In genomic region chr17:65608743-65609142, GRCm38 (mm10) we compare ENCODE assay signal across 21 mouse cellular contexts. TPM values are rescaled to one million over a fixed set of nuclear protein-coding genes. Genes with fewer than 3 reads are reported as not detected.
A peak's percentile ranks its signal among the peaks of the same experiment; 100 is the strongest.
DNase-seq lines count a peak whose midpoint lies in the region; ATAC-seq and TF ChIP-seq lines count a peak whose summit lies in the region.
"Had no signal": no experiment of that assay in that cellular context is flagged by ENCODE, and none has a peak within 500 bp of the region (broad histone marks: within the 10 kb centered on the region; RNA-seq: fewer than 3 reads in every experiment).

No protein-coding gene starts in this region.

- H3K27ac ChIP-seq in heart, postnatal 0 days (ENCODE audit: low read depth) = no peak overlapping the region
- H3K27ac ChIP-seq in liver, embryonic 16.5 days (ENCODE audit: low read length) = no peak overlapping the region
- H3K27ac ChIP-seq in stomach, postnatal 0 days (replicated peaks) = peak overlapping the region; percentile 40
- H3K27ac ChIP-seq: forebrain, embryonic 10.5 days; hindbrain, embryonic 15.5 days; kidney, postnatal 0 days had no signal

- no peaks in the 10 kb centered on the region for H3K9me3 ChIP-seq in heart, postnatal 0 days (replicated peaks; ENCODE audit: control insufficient read depth, low read length)
- H3K9me3 ChIP-seq in liver, embryonic 16.5 days (replicated peaks; ENCODE audit: control insufficient read depth, low read length) = no peaks in the 10 kb centered on the region
- no peaks in the 10 kb centered on the region for H3K9me3 ChIP-seq in stomach, postnatal 0 days (ENCODE audit: control insufficient read depth, low read length)
- H3K9me3 ChIP-seq: forebrain, embryonic 10.5 days; hindbrain, embryonic 15.5 days; midbrain, embryonic 13.5 days had no signal

- peaks cover 62% of the 10 kb centered on the region for H3K4me1 ChIP-seq in heart, postnatal 0 days (ENCODE audit: control insufficient read depth, insufficient read depth)
- peaks cover 70% of the 10 kb centered on the region for H3K4me1 ChIP-seq in liver, embryonic 16.5 days (ENCODE audit: control insufficient read depth, low read depth, low read length)
- peaks cover 15% of the 10 kb centered on the region for H3K4me1 ChIP-seq in stomach, postnatal 0 days (replicated peaks; ENCODE audit: control insufficient read depth, insufficient read depth)

- H3K4me3 ChIP-seq in heart, postnatal 0 days (ENCODE audit: low read depth, low read length) = no peak overlapping the region
- no peak overlapping the region for H3K4me3 ChIP-seq in liver, embryonic 16.5 days (ENCODE audit: low read depth, low read length)
- no peak overlapping the region for H3K4me3 ChIP-seq in stomach, postnatal 0 days (ENCODE audit: low read depth, low read length)
- H3K4me3 ChIP-seq: forebrain, embryonic 10.5 days; hindbrain, embryonic 15.5 days; midbrain, embryonic 13.5 days had no signal

- H3K9ac ChIP-seq in heart, postnatal 0 days (replicated peaks; ENCODE audit: low read depth, low read length) = no peak overlapping the region
- H3K9ac ChIP-seq in liver, embryonic 16.5 days (ENCODE audit: low read depth, low read length) = no peak overlapping the region
- H3K9ac ChIP-seq in stomach, postnatal 0 days (ENCODE audit: low read length) = no peak overlapping the region
- H3K9ac ChIP-seq: hindbrain, embryonic 15.5 days; midbrain, embryonic 13.5 days had no signal

- ATAC-seq in heart, postnatal 0 days (ENCODE audit: insufficient read depth, low read depth) = no peak
- peak; percentile 43 for ATAC-seq in common myeloid progenitor, adult 5-6 weeks (replicated peaks; ENCODE audit: low read depth, poor library complexity, severe bottlenecking)
- no peak for ATAC-seq in liver, embryonic 16.5 days (ENCODE audit: low read depth)
- no peak for ATAC-seq in stomach, postnatal 0 days (ENCODE audit: low FRiP score, low TSS enrichment)
- ATAC-seq: intestine, postnatal 0 days; midbrain, embryonic 13.5 days had no signal

- no peak for DNase-seq in heart, postnatal 0 days (ENCODE audit: low spot score)
- DNase-seq in heart, adult 9 months (ENCODE audit: low spot score in 2 of 2) = no peak
- no peak for DNase-seq in stomach, postnatal 0 days (ENCODE audit: low spot score)
- no peak for DNase-seq in cerebellum, adult 11-12 months
- DNase-seq in gastrocnemius, postnatal 25 days = no peak
- DNase-seq: cerebellum, adult 8-10 months; heart, adult 11 months; layer of hippocampus, adult 9-11 months; lung, postnatal 14 days; right cerebral cortex, adult 18-20 months; thymus, adult 2 months had no signal

- no peak for TF ChIP-seq CTCF in heart, postnatal 0 days (IDR thresholded peaks at IDR 0.05; ENCODE audit: low read depth)
- TF ChIP-seq CTCF in stomach, postnatal 0 days (IDR thresholded peaks at IDR 0.05; ENCODE audit: low read depth) = no peak

- H3K27me3 ChIP-seq in heart, postnatal 0 days (ENCODE audit: control insufficient read depth, insufficient read depth, low read length) = no peaks in the 10 kb centered on the region
- H3K27me3 ChIP-seq in liver, embryonic 16.5 days (ENCODE audit: control insufficient read depth, insufficient read depth, low read depth, low read length) = no peaks in the 10 kb centered on the region
- no peaks in the 10 kb centered on the region for H3K27me3 ChIP-seq in stomach, postnatal 0 days (ENCODE audit: control insufficient read depth, insufficient read depth, low read length)
- H3K27me3 ChIP-seq: CH12.LX; hindbrain, embryonic 15.5 days; midbrain, embryonic 13.5 days had no signal

- H3K4me2 ChIP-seq in heart, postnatal 0 days (ENCODE audit: low read depth, low read length) = 0 out of 2 replicates have a peak overlapping the region, but pooled peaks have one; percentile 22
- H3K4me2 ChIP-seq in liver, embryonic 16.5 days (ENCODE audit: low read depth, low read length) = peak overlapping the region; percentile 15; the same call in 1 of the 2 replicates
- H3K4me2 ChIP-seq in stomach, postnatal 0 days (replicated peaks; ENCODE audit: low read depth) = no peak overlapping the region
- H3K4me2 ChIP-seq: hindbrain, embryonic 15.5 days; midbrain, embryonic 13.5 days had no signal

- no peaks in the 10 kb centered on the region for H3K36me3 ChIP-seq in heart, postnatal 0 days (replicated peaks; ENCODE audit: control insufficient read depth, insufficient read depth, low read length)
- H3K36me3 ChIP-seq in liver, embryonic 16.5 days (ENCODE audit: control insufficient read depth, insufficient read depth) = no peaks in the 10 kb centered on the region
- no peaks in the 10 kb centered on the region for H3K36me3 ChIP-seq in stomach, postnatal 0 days (ENCODE audit: control insufficient read depth, insufficient read depth, low read length)
- H3K36me3 ChIP-seq: hindbrain, embryonic 15.5 days; midbrain, embryonic 13.5 days had no signal

- 26% methylated on average over 5 of the region's 5 CpGs for WGBS in heart, postnatal 0 days
- 21% methylated on average over 5 of the region's 5 CpGs for WGBS in liver, embryonic 16.5 days (ENCODE audit: insufficient replicate concordance)
- WGBS in stomach, postnatal 0 days = 54% methylated on average over 5 of the region's 5 CpGs

- TF ChIP-seq EP300 in heart, postnatal 0 days (IDR thresholded peaks at IDR 0.05; ENCODE audit: low read depth) = no peak
- no peak for TF ChIP-seq EP300 in stomach, postnatal 0 days (optimal IDR thresholded peaks at IDR 0.05)

RNA-seq across cellular contexts. Expression of gene Vapa, which starts 4.6 kb away (rescaled TPM):
- total RNA-seq in heart, postnatal 0 days (2014; rRNA removed; ENCODE audit: low replicate concordance) = 49.8 and 79.9 TPM in 2 replicates
- polyA plus RNA-seq in heart, postnatal 0 days (2015; fragmentation: Nextera tagmentation; extraction: Ambion mirVana) = 139 and 144 TPM in 2 replicates
- total RNA-seq in common myeloid progenitor, adult 5-6 weeks (2017) = 57.9 and 68.4 TPM in 2 replicates
- 55.8 and 57.0 TPM in 2 replicates for polyA plus RNA-seq in liver, embryonic 16.5 days (2015; fragmentation: Nextera tagmentation; extraction: Ambion mirVana)
- polyA plus RNA-seq in stomach, postnatal 0 days (2015; fragmentation: Nextera tagmentation; extraction: Ambion mirVana) = 203 and 210 TPM in 2 replicates
- total RNA-seq in gastrocnemius, postnatal 25 days (2021) = 100 to 1,000 TPM; 121 to 125 TPM

RNA-seq across cellular contexts. Expression of gene Txndc2, which starts 33.2 kb away (rescaled TPM):
- not detected in 2 replicates for total RNA-seq in heart, postnatal 0 days (2014; rRNA removed; ENCODE audit: low replicate concordance)
- polyA plus RNA-seq in heart, postnatal 0 days (2015; fragmentation: Nextera tagmentation; extraction: Ambion mirVana) = 0.16 and 0.18 TPM in 2 replicates
- total RNA-seq in common myeloid progenitor, adult 5-6 weeks (2017) = not detected in 2 replicates
- polyA plus RNA-seq in liver, embryonic 16.5 days (2015; fragmentation: Nextera tagmentation; extraction: Ambion mirVana) = not detected in 2 replicates
- not detected in 2 replicates for polyA plus RNA-seq in stomach, postnatal 0 days (2015; fragmentation: Nextera tagmentation; extraction: Ambion mirVana)
- not detected for total RNA-seq in gastrocnemius, postnatal 25 days (2021)
- total RNA-seq: CH12.LX had no signal
- polyA plus RNA-seq: embryonic facial prominence, embryonic 14.5 days; forebrain, embryonic 10.5 days; intestine, postnatal 0 days; kidney, postnatal 0 days; midbrain, embryonic 13.5 days; spleen, adult 2 months; thymus, adult 2 months had no signal
